In the genomic region with DNA sequence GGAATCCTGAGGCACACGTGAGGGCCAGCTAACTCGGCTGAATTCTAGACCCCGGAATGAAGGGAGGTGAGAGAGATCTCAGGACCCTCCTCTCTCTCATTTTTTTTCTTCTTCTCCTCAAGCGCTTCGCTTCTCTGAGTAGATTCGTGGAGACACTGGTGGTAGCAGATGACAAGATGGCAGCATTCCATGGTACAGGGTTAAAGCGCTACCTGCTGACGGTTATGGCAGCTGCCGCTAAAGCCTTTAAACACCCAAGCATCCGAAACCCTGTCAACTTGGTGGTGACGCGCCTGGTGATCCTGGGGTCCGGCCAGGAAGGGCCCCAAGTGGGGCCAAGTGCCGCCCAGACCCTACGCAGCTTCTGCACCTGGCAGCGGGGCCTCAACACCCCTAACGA, we compare ENCODE assay signal across 9 mouse cellular contexts. TPM values are rescaled to one million over a fixed set of nuclear protein-coding genes. Genes with fewer than 3 reads are reported as not detected.
DNase-seq lines count a peak whose midpoint lies in the region; ATAC-seq and TF ChIP-seq lines count a peak whose summit lies in the region.
"Had no signal": no experiment of that assay in that cellular context is flagged by ENCODE, and none has a peak within 500 bp of the region (broad histone marks: within the 10 kb centered on the region; RNA-seq: fewer than 3 reads in every experiment).

No protein-coding gene starts in this region.

- in situ Hi-C loops in ES-E14 (cut with MboI; ENCODE audit: low sequenced_read_pairs in 2 of 2, unreplicated experiment in 2 of 2): no loop called here

- no peak overlapping the region for H3K9ac ChIP-seq in heart, embryonic 12.5 days
- peak overlapping the region; percentile 40; the same call in 1 of the 2 replicates for H3K9ac ChIP-seq in ES-E14 (ENCODE audit: insufficient read depth, low read depth, low read length, poor library complexity, severe bottlenecking)
- H3K9ac ChIP-seq in forebrain, embryonic 16.5 days (replicated peaks; ENCODE audit: low read depth, low read length): 0 out of 2 replicates have a peak overlapping the region, but pooled peaks have one; percentile 41

- DNase-seq in heart, adult 8-10 months (ENCODE audit: low spot score): no peak
- no peak for DNase-seq in ES-E14 (ENCODE audit: low read depth, low spot score)
- no peak for DNase-seq in midbrain, embryonic 10.5 days (ENCODE audit: low spot score)
- no peak for DNase-seq in adrenal gland, postnatal 4 days (ENCODE audit: low spot score in 2 of 2)
- DNase-seq in gastrocnemius, adult 18-20 months (ENCODE audit: low spot score): no peak
- no peak for DNase-seq in frontal cortex, postnatal 14 days (ENCODE audit: low spot score in 2 of 2)
- DNase-seq: adrenal gland, adult 2 months had no signal

- H3K27me3 ChIP-seq in heart, embryonic 12.5 days (replicated peaks): 0 out of 2 replicates have a peak, but pooled peaks cover 10% of the 10 kb centered on the region
- no peaks in the 10 kb centered on the region for H3K27me3 ChIP-seq in forebrain, embryonic 16.5 days (replicated peaks; ENCODE audit: control insufficient read depth, insufficient read depth, low read length)
- H3K27me3 ChIP-seq in midbrain, embryonic 10.5 days (ENCODE audit: low read depth, poor library complexity, severe bottlenecking): peaks cover 4% of the 10 kb centered on the region; the same call in 1 of the 2 replicates

- 47% methylated on average over 17 of the region's 17 CpGs for WGBS in heart, embryonic 12.5 days
- 44% methylated on average over 17 of the region's 17 CpGs for WGBS in forebrain, embryonic 16.5 days
- 46% methylated on average over 17 of the region's 17 CpGs for WGBS in midbrain, embryonic 10.5 days

- ATAC-seq in heart, embryonic 12.5 days (ENCODE audit: insufficient number of reproducible peaks, low FRiP score): no peak
- ATAC-seq in forebrain, embryonic 16.5 days: no peak

- no peak overlapping the region for H3K4me3 ChIP-seq in heart, embryonic 12.5 days
- H3K4me3 ChIP-seq in ES-E14 (ENCODE audit: insufficient read depth in 1 of 2, low read depth in 1 of 2, low read length in 2 of 2, poor library complexity in 1 of 2, severe bottlenecking in 1 of 2): peak overlapping the region; percentile 47 to 61; a peak in 3 of 4 replicates
- H3K4me3 ChIP-seq in forebrain, embryonic 16.5 days (replicated peaks; ENCODE audit: low read length): peak overlapping the region; percentile 3; the same call in 1 of the 2 replicates
- peak overlapping the region; percentile 53 for H3K4me3 ChIP-seq in midbrain, embryonic 10.5 days

- H3K4me2 ChIP-seq in heart, embryonic 12.5 days: peak overlapping the region; percentile 57
- H3K4me2 ChIP-seq in forebrain, embryonic 16.5 days (ENCODE audit: low read length): peak overlapping the region; percentile 60

- H3K27ac ChIP-seq in heart, embryonic 12.5 days (ENCODE audit: poor library complexity, severe bottlenecking): peak overlapping the region; percentile 28
- no peak overlapping the region for H3K27ac ChIP-seq in ES-E14 (ENCODE audit: insufficient read depth, low read depth, low read length, poor library complexity, severe bottlenecking)
- peak overlapping the region; percentile 33; the same call in 1 of the 2 replicates for H3K27ac ChIP-seq in forebrain, embryonic 16.5 days (ENCODE audit: low read length)
- peak overlapping the region; percentile 86 for H3K27ac ChIP-seq in midbrain, embryonic 10.5 days (replicated peaks)

- no peaks in the 10 kb centered on the region for H3K36me3 ChIP-seq in heart, embryonic 12.5 days
- H3K36me3 ChIP-seq in ES-E14 (ENCODE audit: control insufficient read depth, insufficient read depth, low read length, poor library complexity, severe bottlenecking): no peaks in the 10 kb centered on the region
- H3K36me3 ChIP-seq in forebrain, embryonic 16.5 days (ENCODE audit: control insufficient read depth, insufficient read depth): no peaks in the 10 kb centered on the region
- peaks cover 31% of the 10 kb centered on the region for H3K36me3 ChIP-seq in midbrain, embryonic 10.5 days

- peaks cover 47% of the 10 kb centered on the region for H3K4me1 ChIP-seq in heart, embryonic 12.5 days (replicated peaks)
- peaks cover 2 to 26% of the 10 kb centered on the region in 2 experiments; a peak in 3 of 4 replicates for H3K4me1 ChIP-seq in ES-E14 (ENCODE audit: control insufficient read depth in 2 of 2, insufficient read depth in 2 of 2, low read length in 2 of 2, poor library complexity in 1 of 2)
- H3K4me1 ChIP-seq in forebrain, embryonic 16.5 days (replicated peaks; ENCODE audit: control insufficient read depth, insufficient read depth, low read length): peaks cover 40% of the 10 kb centered on the region
- peaks cover 59% of the 10 kb centered on the region for H3K4me1 ChIP-seq in midbrain, embryonic 10.5 days

- no peaks in the 10 kb centered on the region for H3K9me3 ChIP-seq in heart, embryonic 12.5 days (replicated peaks)
- no peaks in the 10 kb centered on the region for H3K9me3 ChIP-seq in ES-E14 (ENCODE audit: control insufficient read depth, insufficient read depth, low read depth, low read length)
- no peaks in the 10 kb centered on the region for H3K9me3 ChIP-seq in forebrain, embryonic 16.5 days (ENCODE audit: control insufficient read depth, low read length)
- no peaks in the 10 kb centered on the region for H3K9me3 ChIP-seq in midbrain, embryonic 10.5 days (replicated peaks)

TF ChIP-seq in ES-E14, 5 proteins besides CTCF, POLR2A, EP300 and RAD21:
- TF ChIP-seq MAFK (IDR thresholded peaks at IDR 0.05; ENCODE audit: insufficient read depth, low read depth, low read length) (no peak), ZNF384 (IDR thresholded peaks at IDR 0.05; ENCODE audit: low read depth, low read length) (no peak), HCFC1 (IDR thresholded peaks at IDR 0.05; ENCODE audit: borderline replicate concordance, insufficient read depth, low read length) (no peak), ZC3H11A (IDR thresholded peaks at IDR 0.05; ENCODE audit: borderline replicate concordance, low read depth, low read length) (no peak), CHD2 (IDR thresholded peaks at IDR 0.05; ENCODE audit: low read depth, low read length) (no peak)

RNA-seq across cellular contexts. Expression of a gene that starts 1.2 kb away (rescaled TPM):
- 443 and 471 TPM in 2 replicates for polyA plus RNA-seq in heart, embryonic 12.5 days (2016; fragmentation: Nextera tagmentation; extraction: Ambion mirVana)
- total RNA-seq in heart, adult 8-10 months (2022): 1,000 to 10,000 TPM; 1,619 to 1,708 (median 1,672) TPM
- 175 and 229 TPM in 2 replicates for total RNA-seq in ES-E14 (2012; rRNA removed)
- 212 and 232 TPM in 2 replicates for polyA plus RNA-seq in forebrain, embryonic 16.5 days (2015; fragmentation: Nextera tagmentation; extraction: Ambion mirVana)
- polyA plus RNA-seq in midbrain, embryonic 10.5 days (2016; fragmentation: Nextera tagmentation; extraction: Ambion mirVana): 267 and 268 TPM in 2 replicates
- total RNA-seq in adrenal gland, postnatal 4 days (2021): 100 to 1,000 TPM; 446 to 477 TPM
- 100 to 1,000 TPM; 804 to 821 TPM for total RNA-seq in gastrocnemius, adult 18-20 months (2021)

RNA-seq across cellular contexts. Expression of a gene that starts 2.2 kb away (rescaled TPM):
- polyA plus RNA-seq in heart, embryonic 12.5 days (2016; fragmentation: Nextera tagmentation; extraction: Ambion mirVana): 2.2 and 3.1 TPM in 2 replicates
- total RNA-seq in heart, adult 8-10 months (2022): under 1 TPM; 0.19 to 0.60 (median 0.25) TPM
- total RNA-seq in ES-E14 (2012; rRNA removed): 3.9 and 4.5 TPM in 2 replicates
- 7.2 and 7.6 TPM in 2 replicates for polyA plus RNA-seq in forebrain, embryonic 16.5 days (2015; fragmentation: Nextera tagmentation; extraction: Ambion mirVana)
- 9.9 and 10.9 TPM in 2 replicates for polyA plus RNA-seq in midbrain, embryonic 10.5 days (2016; fragmentation: Nextera tagmentation; extraction: Ambion mirVana)
- 1 to 10 TPM; 4.3 to 4.5 TPM for total RNA-seq in adrenal gland, postnatal 4 days (2021)
- under 1 TPM; 0.48 to 0.90 TPM for total RNA-seq in gastrocnemius, adult 18-20 months (2021)

RNA-seq across cellular contexts. Expression of a gene that starts 17.7 kb away (rescaled TPM):
- polyA plus RNA-seq in heart, embryonic 12.5 days (2016; fragmentation: Nextera tagmentation; extraction: Ambion mirVana): 49.5 and 56.1 TPM in 2 replicates
- 10 to 100 TPM; 15.4 to 20.8 (median 19.1) TPM for total RNA-seq in heart, adult 8-10 months (2022)
- 35.8 and 51.0 TPM in 2 replicates for total RNA-seq in ES-E14 (2012; rRNA removed)
- polyA plus RNA-seq in forebrain, embryonic 16.5 days (2015; fragmentation: Nextera tagmentation; extraction: Ambion mirVana): 111 and 114 TPM in 2 replicates
- polyA plus RNA-seq in midbrain, embryonic 10.5 days (2016; fragmentation: Nextera tagmentation; extraction: Ambion mirVana): 63.5 and 69.5 TPM in 2 replicates
- 10 to 100 TPM; 48.4 to 56.3 TPM for total RNA-seq in adrenal gland, postnatal 4 days (2021)
- 10 to 100 TPM; 12.0 to 13.0 TPM for total RNA-seq in gastrocnemius, adult 18-20 months (2021)

RNA-seq across cellular contexts. Expression of a gene that starts 18.2 kb away (rescaled TPM):
- polyA plus RNA-seq in heart, embryonic 12.5 days (2016; fragmentation: Nextera tagmentation; extraction: Ambion mirVana): 15.3 and 16.4 TPM in 2 replicates
- total RNA-seq in heart, adult 8-10 months (2022): 10 to 100 TPM in 2 of 4 experiments, 1 to 10 TPM in 2; 8.2 to 14.4 (median 11.5) TPM
- total RNA-seq in ES-E14 (2012; rRNA removed): 0.62 and 0.63 TPM in 2 replicates
- 15.7 and 17.6 TPM in 2 replicates for polyA plus RNA-seq in forebrain, embryonic 16.5 days (2015; fragmentation: Nextera tagmentation; extraction: Ambion mirVana)
- polyA plus RNA-seq in midbrain, embryonic 10.5 days (2016; fragmentation: Nextera tagmentation; extraction: Ambion mirVana): 12.7 and 21.1 TPM in 2 replicates
- 10 to 100 TPM; 22.4 to 23.2 TPM for total RNA-seq in adrenal gland, postnatal 4 days (2021)
- 1 to 10 TPM; 2.2 to 4.9 TPM for total RNA-seq in gastrocnemius, adult 18-20 months (2021)

RNA-seq across cellular contexts. Expression of a gene that starts 27.6 kb away (rescaled TPM):
- 10.7 and 46.5 TPM in 2 replicates for polyA plus RNA-seq in heart, embryonic 12.5 days (2016; fragmentation: Nextera tagmentation; extraction: Ambion mirVana)
- total RNA-seq in heart, adult 8-10 months (2022): 1 to 10 TPM; 1.8 to 4.9 (median 1.9) TPM
- total RNA-seq in ES-E14 (2012; rRNA removed): 0.98 and 2.0 TPM in 2 replicates
- polyA plus RNA-seq in forebrain, embryonic 16.5 days (2015; fragmentation: Nextera tagmentation; extraction: Ambion mirVana): 1.4 and 2.3 TPM in 2 replicates
- polyA plus RNA-seq in midbrain, embryonic 10.5 days (2016; fragmentation: Nextera tagmentation; extraction: Ambion mirVana): 4.1 and 4.4 TPM in 2 replicates
- 100 to 1,000 TPM in 1 of 2 experiments, 10 to 100 TPM in 1; 18.3 to 847 TPM for total RNA-seq in adrenal gland, postnatal 4 days (2021)
- total RNA-seq in gastrocnemius, adult 18-20 months (2021): 1 to 10 TPM in 1 of 2 experiments, not detected in 1; 7.5 TPM
